Mouse (Mus musculus): ENCODE results near the gene Wdr54.
"Not testable (repeated sequence)": the region's sequence is repeated elsewhere in the genome, so short reads cannot be mapped to it uniquely, and the experiment has no call there.

Gene Wdr54

GRCm38 (mm10) chr6:83159456-83159855, 3.3 kb upstream of the Wdr54 start:
- DNase-seq (ENCODE audit: low read depth, low spot score): not testable (repeated sequence)

- no peak for DNase-seq (ENCODE audit: low read depth, low spot score)
These were observed 502 bp downstream of the Wdr54 start for GRCm38 (mm10) chr6:83155552-83156238.

- no peak for DNase-seq (ENCODE audit: low read depth, low spot score)
These were observed 2.7 kb downstream of the Wdr54 start for GRCm38 (mm10) chr6:83153485-83153884.

- DNase-seq (ENCODE audit: low read depth, low spot score): no peak
These were observed 3.2 kb downstream of the Wdr54 start for GRCm38 (mm10) chr6:83153038-83153437.

GRCm38 (mm10) chr6:83151721-83152120, 4.5 kb downstream of the Wdr54 start:
- DNase-seq (ENCODE audit: low read depth, low spot score): no peak

GRCm38 (mm10) chr6:83147280-83147679, 8.9 kb downstream of the Wdr54 start:
- no peak for DNase-seq (ENCODE audit: low read depth, low spot score)

GRCm38 (mm10) chr6:83145805-83146204, 10.4 kb downstream of the Wdr54 start:
- DNase-seq (ENCODE audit: low read depth, low spot score): no peak

GRCm38 (mm10) chr6:83145209-83145608, 11.0 kb downstream of the Wdr54 start:
- no peak for DNase-seq (ENCODE audit: low read depth, low spot score)

GRCm38 (mm10) chr6:83142886-83143285, 13.3 kb downstream of the Wdr54 start:
- DNase-seq (ENCODE audit: low read depth, low spot score): no peak

- DNase-seq (ENCODE audit: low read depth, low spot score): no peak
These were observed 13.9 kb downstream of the Wdr54 start for GRCm38 (mm10) chr6:83142211-83142731.

GRCm38 (mm10) chr6:83141636-83142035, 14.6 kb downstream of the Wdr54 start:
- DNase-seq (ENCODE audit: low read depth, low spot score): no peak

- no peak for DNase-seq (ENCODE audit: low read depth, low spot score)
These were observed 16.2 kb downstream of the Wdr54 start for GRCm38 (mm10) chr6:83140044-83140443.

GRCm38 (mm10) chr6:83138056-83138455, 18.1 kb downstream of the Wdr54 start:
- no peak for DNase-seq (ENCODE audit: low read depth, low spot score)

- DNase-seq (ENCODE audit: low read depth, low spot score): no peak
These were observed 18.6 kb downstream of the Wdr54 start for GRCm38 (mm10) chr6:83137576-83137950.

- no peak for DNase-seq (ENCODE audit: low read depth, low spot score)
These were observed 19.2 kb downstream of the Wdr54 start for GRCm38 (mm10) chr6:83136881-83137575.

- DNase-seq (ENCODE audit: low read depth, low spot score): no peak
These were observed 19.8 kb downstream of the Wdr54 start for GRCm38 (mm10) chr6:83136291-83136880.

- DNase-seq (ENCODE audit: low read depth, low spot score): no peak
These were observed 20.5 kb downstream of the Wdr54 start for GRCm38 (mm10) chr6:83135571-83136161.

- DNase-seq (ENCODE audit: low read depth, low spot score): no peak
These were observed 21.2 kb downstream of the Wdr54 start, which contains the start of gene Rtkn for GRCm38 (mm10) chr6:83134951-83135513. Rtkn (plus strand) TSS chr6:83135463.

GRCm38 (mm10) chr6:83134226-83134625, 22.0 kb downstream of the Wdr54 start:
- no peak for DNase-seq (ENCODE audit: low read depth, low spot score)

GRCm38 (mm10) chr6:83132176-83132919, 23.8 kb downstream of the Wdr54 start:
- no peak for DNase-seq (ENCODE audit: low read depth, low spot score)

- DNase-seq (ENCODE audit: low read depth, low spot score): no peak
These were observed 24.6 kb downstream of the Wdr54 start for GRCm38 (mm10) chr6:83131469-83132034.
